Mouse (Mus musculus) midbrain, embryonic 15.5 days (tissue): ENCODE results near the gene 9130230L23Rik. TPM values are rescaled to one million over a fixed set of nuclear protein-coding genes. Genes with fewer than 3 reads are reported as not detected.

Experiments
- ATAC-seq: fragments of 200-750 bp; cut with Nextera tagmentation; replicated peaks from 2 replicates; pipeline ENCODE4 v1.8.0; 2017; ENCODE audit warnings: moderate TSS enrichment
- H3K27ac ChIP-seq: fragments of 300-500 bp; sonication (generic); 2 replicates; pipeline ENCODE4 v1.5.1; 2015; ENCODE audit warnings: mild to moderate bottlenecking, inconsistent platforms
- H3K27me3 ChIP-seq: fragments of 300-500 bp; sonication (generic); replicated peaks from 2 replicates; pipeline ENCODE4 v1.6.1; 2015; ENCODE audit warnings: inconsistent platforms
- H3K36me3 ChIP-seq: fragments of 300-500 bp; sonication (generic); replicated peaks from 2 replicates; pipeline ENCODE4 v1.6.1; 2015; ENCODE audit warnings: inconsistent platforms
- H3K4me1 ChIP-seq: fragments of 300-500 bp; sonication (generic); 2 replicates; pipeline ENCODE4 v1.6.1; 2015; ENCODE audit warnings: inconsistent platforms
- H3K4me2 ChIP-seq: fragments of 300-500 bp; sonication (generic); 2 replicates; pipeline ENCODE4 v1.6.1; 2015; ENCODE audit warnings: inconsistent platforms, mild to moderate bottlenecking, moderate library complexity
- H3K4me3 ChIP-seq: fragments of 300-500 bp; sonication (generic); 2 replicates; pipeline ENCODE4 v1.5.1; 2015; ENCODE audit warnings: mild to moderate bottlenecking, inconsistent platforms
- H3K9ac ChIP-seq: fragments of 300-500 bp; sonication (generic); 2 replicates; pipeline ENCODE4 v1.6.1; 2015; ENCODE audit warnings: mild to moderate bottlenecking, inconsistent platforms
- H3K9me3 ChIP-seq: fragments of 300-500 bp; sonication (generic); 2 replicates; pipeline ENCODE4 v1.6.1; 2016; ENCODE audit warnings: inconsistent platforms
- WGBS: fragments of 180-500 bp; shearing (Covaris S2); methylation state at CpG from one replicate; pipeline ENCODE4 v1.1.7; 2015; ENCODE audit warnings: mixed read lengths; 5-methylcytosine and 5-hydroxymethylcytosine counted together
- polyA plus RNA-seq: library from polyadenylated mRNA; unstranded; fragments of >200 nt; fragmentation: Nextera tagmentation; extraction: Ambion mirVana; gene quantifications from 2 replicates; pipeline ENCODE4 v1.2.1, GENCODE M21; 2015

9130230L23Rik gene
- polyA plus RNA-seq, 1 experiment from 2014 or later: not detected

DNA sequence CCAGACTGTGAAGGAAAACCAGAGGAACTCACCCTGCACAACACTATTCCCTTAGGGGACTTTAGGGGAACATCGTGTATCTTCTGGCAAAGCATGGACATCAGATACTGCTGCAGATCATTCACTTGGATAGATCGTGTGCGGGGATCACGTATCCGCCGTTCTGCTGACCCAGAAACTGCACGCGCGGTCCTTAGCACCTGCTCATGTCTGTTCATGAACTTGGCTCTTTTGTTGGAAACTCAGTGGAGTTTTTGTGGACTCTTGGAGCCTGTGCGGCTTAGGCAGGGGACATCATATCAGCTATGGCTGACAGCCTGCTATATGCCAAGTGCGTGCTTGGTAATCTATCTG, 43.5 kb downstream of the 9130230L23Rik start:
- no peak overlapping the region for H3K9ac ChIP-seq
- no peaks in the 10 kb centered on the region for H3K27me3 ChIP-seq
- peaks cover 5% of the 10 kb centered on the region for H3K4me1 ChIP-seq
- H3K9me3 ChIP-seq: no peaks in the 10 kb centered on the region
- no peak overlapping the region for H3K4me2 ChIP-seq
- no peak overlapping the region for H3K4me3 ChIP-seq
- no peak overlapping the region for H3K27ac ChIP-seq
- 96% methylated on average over 11 of the region's 11 CpGs for WGBS
- no peaks in the 10 kb centered on the region for H3K36me3 ChIP-seq
- no peak for ATAC-seq

DNA sequence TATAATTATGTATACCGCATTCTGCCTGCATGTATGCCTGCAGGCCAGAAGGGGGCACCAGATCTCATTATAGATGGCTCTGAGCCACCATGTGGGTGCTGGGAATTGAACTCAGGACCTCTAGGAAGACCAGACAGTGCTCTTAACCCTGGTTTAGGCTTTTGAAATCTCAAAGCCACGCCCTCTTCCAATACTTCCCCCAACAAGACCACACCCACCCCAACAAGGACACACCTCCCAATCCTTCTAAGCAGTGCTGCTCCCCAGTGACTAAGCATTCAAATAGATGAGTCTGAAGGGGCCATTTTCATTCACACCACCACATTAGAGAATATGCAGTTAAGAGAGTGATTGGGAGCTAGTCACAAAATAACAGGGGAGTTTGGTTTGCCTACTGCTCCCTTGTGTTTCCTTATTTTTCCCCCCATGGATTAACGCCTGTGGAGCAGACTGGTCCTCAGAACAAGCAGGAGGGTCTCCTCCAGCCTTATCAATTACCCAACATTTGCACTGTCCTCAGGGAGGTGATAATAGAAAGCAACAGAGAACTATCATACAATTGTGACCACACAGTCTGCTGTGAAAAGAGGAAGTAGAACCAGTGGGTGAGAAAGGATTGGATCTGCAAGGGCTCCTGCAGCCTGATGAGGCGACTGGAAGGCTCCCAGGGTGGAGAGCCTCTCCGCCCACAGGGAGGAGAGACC, 44.0 kb downstream of the 9130230L23Rik start:
- peaks cover 10% of the 10 kb centered on the region for H3K4me1 ChIP-seq
- 87% methylated on average over 5 of the region's 5 CpGs for WGBS
- H3K9ac ChIP-seq: no peak overlapping the region
- no peak overlapping the region for H3K4me2 ChIP-seq
- no peak overlapping the region for H3K4me3 ChIP-seq
- no peak overlapping the region for H3K27ac ChIP-seq
- no peaks in the 10 kb centered on the region for H3K27me3 ChIP-seq
- ATAC-seq: no peak
- no peaks in the 10 kb centered on the region for H3K36me3 ChIP-seq
- no peaks in the 10 kb centered on the region for H3K9me3 ChIP-seq

DNA sequence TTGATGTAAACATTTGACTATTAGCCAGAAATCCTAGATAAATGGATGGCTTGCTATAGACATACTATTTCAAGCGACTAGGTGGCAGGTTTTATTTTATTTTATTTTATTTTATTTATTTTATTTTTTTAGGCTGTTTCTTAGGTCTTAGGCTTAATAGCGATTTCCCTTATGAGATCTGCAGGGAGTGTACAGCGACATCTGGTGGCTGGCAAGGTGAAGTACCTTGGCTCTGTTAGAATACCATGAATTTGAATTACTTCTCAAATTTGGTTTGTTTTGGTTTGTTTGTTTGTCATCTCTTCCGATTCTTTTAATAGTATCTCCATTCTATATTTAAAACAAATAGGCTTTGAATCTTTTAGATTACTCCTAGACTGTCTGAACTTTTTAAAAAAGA, 45.5 kb downstream of the 9130230L23Rik start:
- no peak for ATAC-seq
- H3K9ac ChIP-seq: no peak overlapping the region
- H3K4me1 ChIP-seq: peaks cover 14% of the 10 kb centered on the region

DNA sequence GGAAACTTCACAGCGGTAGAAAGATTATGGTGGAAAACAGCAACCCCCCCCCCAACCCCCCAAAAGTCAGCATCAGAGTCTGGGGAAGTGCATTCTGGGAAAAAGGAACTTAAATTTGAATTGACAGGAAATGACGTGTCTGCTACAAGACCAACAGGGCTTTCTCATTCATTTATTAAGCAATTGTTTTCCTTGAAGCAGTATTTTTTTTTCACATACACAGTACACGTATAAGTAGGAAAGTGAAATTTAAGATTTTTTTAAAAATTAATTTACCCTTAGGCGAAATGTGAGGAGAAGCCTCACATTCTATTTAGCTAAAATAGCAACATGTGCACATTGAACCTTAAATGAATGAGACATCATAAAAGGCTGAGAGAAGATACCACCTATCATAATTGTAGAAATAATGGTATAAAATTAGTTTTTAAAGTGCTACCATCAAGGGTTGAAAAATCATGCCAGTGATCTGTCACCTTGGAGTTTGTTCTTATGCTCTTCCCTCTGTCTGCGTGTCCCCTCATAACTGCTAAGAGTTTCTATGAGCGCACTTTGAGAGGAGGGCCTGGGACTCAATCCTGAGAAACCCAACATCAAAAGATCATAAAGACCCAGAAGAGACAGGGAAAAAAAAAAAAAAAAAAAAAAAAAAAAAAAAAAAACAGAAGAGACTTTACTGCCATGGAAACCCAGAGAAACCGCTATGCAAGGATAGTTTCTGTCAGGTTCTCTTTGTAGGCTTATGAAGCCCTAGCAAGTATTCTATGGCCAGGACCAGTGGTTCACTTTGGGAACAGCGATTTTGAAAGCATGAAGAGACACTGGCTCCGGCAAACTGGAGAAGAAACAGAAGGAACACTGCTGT, 47.7 kb downstream of the 9130230L23Rik start:
- WGBS: 76% methylated on average over 9 of the region's 9 CpGs
- Histone ChIP-seq H3K4me1 (peaks cover 14% of the 10 kb centered on the region), H3K9me3 (no peaks in the 10 kb centered on the region), H3K9ac (no peak overlapping the region), H3K4me3 (peak overlapping the region; percentile 30), H3K27me3 (no peaks in the 10 kb centered on the region), H3K27ac (peak overlapping the region; percentile 73), H3K4me2 (peak overlapping the region; percentile 47), H3K36me3 (no peaks in the 10 kb centered on the region)
- no peak for ATAC-seq

More for the DNA sequence above, 45.5 kb downstream of the 9130230L23Rik start:
- H3K4me3 ChIP-seq: no peak overlapping the region
- 5% methylated on average over 4 of the region's 4 CpGs for WGBS
- H3K27ac ChIP-seq: no peak overlapping the region
- H3K4me2 ChIP-seq: no peak overlapping the region
- no peaks in the 10 kb centered on the region for H3K36me3 ChIP-seq
- H3K9me3 ChIP-seq: no peaks in the 10 kb centered on the region
- H3K27me3 ChIP-seq: no peaks in the 10 kb centered on the region

DNA sequence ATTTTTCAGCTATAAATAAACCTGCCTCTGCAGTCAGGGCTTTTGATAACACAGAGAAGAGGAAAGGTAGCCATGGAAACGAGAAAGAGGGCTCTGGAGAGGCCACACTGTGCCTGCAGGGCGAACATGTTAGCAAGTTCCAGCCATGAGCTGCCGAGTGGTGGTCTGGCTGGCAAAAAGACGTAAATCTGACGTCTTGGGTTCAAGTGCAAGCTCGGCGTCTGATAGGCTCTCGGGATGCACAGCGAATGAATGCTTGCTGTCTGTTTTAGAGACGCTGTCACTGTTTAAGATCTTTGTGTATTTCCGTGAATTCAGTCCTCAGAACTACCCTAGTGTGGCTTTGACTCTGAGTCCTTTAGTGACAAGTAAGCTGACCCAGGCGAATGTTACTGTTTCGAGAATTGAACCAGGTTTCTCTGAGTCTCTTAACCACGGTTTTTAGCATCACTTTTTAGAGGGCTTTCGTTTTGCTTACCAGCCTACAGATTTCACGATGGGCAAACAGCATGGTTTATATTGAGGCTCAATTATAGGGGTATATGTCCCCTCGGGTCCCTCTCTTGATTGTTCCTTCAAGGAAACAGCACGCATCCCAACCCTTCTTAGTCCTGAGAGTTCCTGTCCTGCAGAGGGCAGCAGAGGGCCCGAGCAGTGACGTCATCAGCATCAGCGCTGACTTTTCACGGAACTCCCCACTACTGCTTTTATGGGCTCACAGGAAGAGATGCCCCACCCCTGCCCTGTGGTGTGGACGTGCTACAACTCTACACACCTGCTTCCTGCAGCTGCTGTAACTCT, 48.5 kb downstream of the 9130230L23Rik start:
- Histone ChIP-seq H3K36me3 (no peaks in the 10 kb centered on the region), H3K9me3 (no peaks in the 10 kb centered on the region), H3K4me3 (peak overlapping the region; percentile 30), H3K4me1 (peaks cover 18% of the 10 kb centered on the region), H3K27ac (peak overlapping the region; percentile 73), H3K4me2 (peak overlapping the region; percentile 47), H3K9ac (no peak overlapping the region), H3K27me3 (no peaks in the 10 kb centered on the region)
- 38% methylated on average over 23 of the region's 23 CpGs for WGBS
- ATAC-seq: peak; percentile 67

DNA sequence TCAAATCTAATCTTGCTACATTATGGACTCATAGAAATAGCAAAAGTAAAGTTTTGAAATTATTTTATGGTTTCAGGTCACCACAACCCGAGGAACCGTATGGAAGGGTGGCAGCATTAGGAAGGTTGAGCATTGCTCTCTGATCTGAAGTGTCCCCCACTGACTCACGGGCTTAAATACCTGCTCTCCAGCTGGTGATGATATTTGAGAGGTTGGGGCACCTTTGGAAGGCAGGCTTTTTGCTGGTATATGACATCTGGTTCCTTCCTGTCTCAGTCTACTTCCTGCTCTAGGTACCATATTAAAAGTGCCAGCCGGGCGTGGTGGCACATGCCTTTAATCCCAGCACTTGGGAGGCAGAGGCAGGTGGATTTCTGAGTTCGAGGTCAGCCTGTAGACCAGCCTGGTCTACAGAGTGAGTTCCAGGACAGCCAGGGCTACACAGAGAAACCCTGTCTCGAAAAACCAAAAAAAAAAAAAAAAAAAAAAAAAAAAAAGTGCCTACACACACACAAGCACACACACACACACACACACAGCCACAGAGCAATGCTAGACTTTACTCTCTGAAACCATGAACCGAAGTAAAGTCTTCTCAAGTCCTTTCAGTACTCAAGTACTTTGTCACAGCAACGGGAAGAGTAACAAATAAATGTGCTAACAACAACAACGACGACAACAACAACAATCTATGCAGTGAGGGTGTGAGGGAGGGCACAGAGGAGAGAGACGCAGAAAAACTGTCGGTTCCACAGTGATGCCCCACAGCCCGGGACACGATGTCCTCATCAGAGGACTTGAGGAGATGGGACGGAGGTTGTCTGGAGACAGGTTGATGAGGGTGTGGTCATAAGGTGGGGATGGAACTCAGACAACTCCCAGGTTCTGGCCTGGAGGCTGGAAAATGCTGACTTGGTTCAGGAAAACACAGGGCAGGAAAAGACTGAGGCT, 49.7 kb downstream of the 9130230L23Rik start:
- Histone ChIP-seq H3K4me2 (peak overlapping the region; percentile 47), H3K27me3 (no peaks in the 10 kb centered on the region)
- WGBS: 93% methylated on average over 15 of the region's 16 CpGs

DNA sequence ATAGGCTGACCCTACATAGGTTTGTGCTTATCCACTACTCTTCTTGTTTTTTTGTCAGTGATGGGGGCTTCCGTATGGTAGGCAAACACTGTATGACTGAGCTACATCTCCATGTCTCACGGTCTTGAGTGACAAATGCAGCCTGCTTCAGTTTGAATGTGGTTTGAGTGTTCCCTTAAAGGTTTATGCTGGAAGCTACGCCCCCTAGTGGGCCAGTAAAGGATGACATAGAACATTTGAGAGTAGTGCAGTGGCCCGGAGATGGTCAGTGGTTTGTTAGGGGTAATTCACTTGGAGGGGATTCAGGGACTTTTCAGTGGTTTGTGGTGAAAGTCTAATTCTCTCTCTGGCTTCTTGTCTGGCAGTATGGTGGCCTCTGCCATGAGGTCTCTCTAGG, 52.6 kb downstream of the 9130230L23Rik start:
- Histone ChIP-seq H3K4me2 (no peak overlapping the region), H3K27ac (peak overlapping the region; percentile 91), H3K27me3 (no peaks in the 10 kb centered on the region), H3K4me1 (peaks cover 27% of the 10 kb centered on the region), H3K36me3 (no peaks in the 10 kb centered on the region), H3K9ac (no peak overlapping the region), H3K9me3 (no peaks in the 10 kb centered on the region), H3K4me3 (no peak overlapping the region)
- WGBS: 79% methylated on average over 4 of the region's 4 CpGs
- no peak for ATAC-seq

More for the DNA sequence above, 49.7 kb downstream of the 9130230L23Rik start:
- Histone ChIP-seq H3K4me3 (no peak overlapping the region), H3K9me3 (no peaks in the 10 kb centered on the region), H3K9ac (no peak overlapping the region), H3K36me3 (no peaks in the 10 kb centered on the region), H3K4me1 (peaks cover 27% of the 10 kb centered on the region), H3K27ac (peak overlapping the region; percentile 73)
- no peak for ATAC-seq

DNA sequence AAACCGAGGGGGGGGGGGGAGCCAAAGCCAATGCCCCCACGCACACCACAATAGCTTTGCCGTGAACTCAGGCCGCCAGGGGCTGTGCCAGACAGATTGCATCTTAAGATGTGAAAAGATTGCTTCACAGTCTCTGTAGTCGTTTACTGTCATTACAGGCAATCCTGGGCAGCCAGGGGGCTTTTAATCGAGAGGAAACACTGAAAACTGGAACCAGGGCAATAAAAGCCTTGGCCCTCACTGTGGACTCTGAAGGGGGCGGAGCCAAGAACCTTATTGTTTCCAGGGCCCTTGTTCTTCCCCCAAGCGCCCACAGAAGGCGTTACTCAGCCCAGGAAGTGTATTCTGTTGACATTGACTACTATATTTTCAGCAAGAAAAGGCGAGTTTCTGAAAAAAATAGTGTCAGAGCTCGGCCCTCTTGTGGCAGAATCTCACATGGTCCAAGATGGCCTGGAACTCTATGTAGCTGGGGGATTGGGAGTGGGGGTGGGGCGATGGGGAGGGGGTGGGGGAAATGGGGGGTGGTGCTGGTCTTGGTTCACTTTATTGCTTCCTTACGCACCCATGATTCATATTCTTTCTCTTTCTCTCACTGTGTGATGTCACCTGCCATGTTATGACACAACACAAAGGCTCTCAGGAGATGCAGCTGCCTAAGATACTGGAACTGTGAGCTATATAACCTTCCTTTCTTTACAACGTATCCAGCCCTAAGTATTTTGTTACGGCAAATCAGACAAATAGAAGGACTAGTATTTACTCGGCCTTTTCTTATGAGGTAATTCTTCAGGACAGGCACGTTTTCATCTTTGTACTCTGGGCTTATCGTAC, 53.2 kb downstream of the 9130230L23Rik start:
- peaks cover 26% of the 10 kb centered on the region for H3K4me1 ChIP-seq
- 31% methylated on average over 18 of the region's 18 CpGs for WGBS
- peak overlapping the region; percentile 91 for H3K27ac ChIP-seq
- H3K4me3 ChIP-seq: 0 out of 2 replicates have a peak overlapping the region, but pooled peaks have one; percentile 3
- ATAC-seq: peak; percentile 64
- no peaks in the 10 kb centered on the region for H3K36me3 ChIP-seq
- H3K4me2 ChIP-seq: peak overlapping the region; percentile 38
- no peaks in the 10 kb centered on the region for H3K9me3 ChIP-seq
- H3K9ac ChIP-seq: 0 out of 2 replicates have a peak overlapping the region, but pooled peaks have one; percentile 32
- no peaks in the 10 kb centered on the region for H3K27me3 ChIP-seq

DNA sequence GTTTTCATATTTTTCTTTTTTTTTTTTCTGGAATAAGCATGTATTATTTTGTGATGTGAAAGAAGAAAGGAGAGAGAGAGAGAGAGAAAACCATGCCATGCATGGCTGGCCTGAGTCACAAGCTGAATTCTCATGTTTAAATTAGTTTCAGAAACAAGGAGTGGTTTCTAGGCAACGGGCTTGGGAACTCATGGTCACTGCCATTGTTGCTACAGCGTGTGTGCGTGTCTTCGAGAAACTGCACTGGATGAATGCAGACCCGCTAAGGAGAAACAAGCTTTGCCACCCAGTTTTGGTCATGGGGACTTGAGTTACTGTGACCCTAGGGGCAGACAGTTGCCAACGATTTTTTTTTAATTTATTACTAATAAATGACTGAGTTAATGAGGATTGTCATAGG, 53.8 kb downstream of the 9130230L23Rik start:
- Histone ChIP-seq H3K36me3 (no peaks in the 10 kb centered on the region), H3K27me3 (no peaks in the 10 kb centered on the region), H3K9me3 (no peaks in the 10 kb centered on the region), H3K27ac (peak overlapping the region; percentile 91), H3K4me2 (peak overlapping the region; percentile 38), H3K4me3 (0 out of 2 replicates have a peak overlapping the region, but pooled peaks have one; percentile 3), H3K4me1 (peaks cover 19% of the 10 kb centered on the region), H3K9ac (0 out of 2 replicates have a peak overlapping the region, but pooled peaks have one; percentile 32)
- ATAC-seq: peak; percentile 89
- 8% methylated on average over 6 of the region's 6 CpGs for WGBS

DNA sequence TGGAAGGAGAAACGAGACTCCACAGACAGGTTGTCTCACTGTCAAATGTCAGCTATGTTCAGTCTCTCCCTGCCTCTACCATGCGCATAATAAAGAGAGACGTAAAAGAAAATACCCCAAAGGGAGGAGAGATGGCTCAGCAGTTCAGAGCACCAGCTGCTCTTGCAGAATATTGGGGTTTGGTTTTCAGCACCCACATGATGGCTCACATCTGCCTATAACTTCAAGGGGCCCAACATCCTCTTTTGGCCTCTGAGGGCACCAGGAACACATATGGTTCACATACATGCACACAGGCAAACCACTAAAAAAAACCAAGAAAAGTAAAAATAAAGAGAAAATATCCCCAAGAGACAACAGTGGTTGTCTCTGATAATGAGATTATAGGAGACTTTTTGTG, 54.3 kb downstream of the 9130230L23Rik start:
- H3K4me3 ChIP-seq: no peak overlapping the region
- WGBS: 7% methylated on average over 3 of the region's 3 CpGs
- H3K27ac ChIP-seq: peak overlapping the region; percentile 91
- H3K9ac ChIP-seq: no peak overlapping the region
- no peaks in the 10 kb centered on the region for H3K9me3 ChIP-seq
- H3K4me1 ChIP-seq: peaks cover 15% of the 10 kb centered on the region
- no peaks in the 10 kb centered on the region for H3K36me3 ChIP-seq
- no peaks in the 10 kb centered on the region for H3K27me3 ChIP-seq
- H3K4me2 ChIP-seq: no peak overlapping the region
- ATAC-seq: peak; percentile 40; the same call in 1 of the 2 replicates
